26 mouse cellular contexts compared by ENCODE assay signal in the genomic region with DNA sequence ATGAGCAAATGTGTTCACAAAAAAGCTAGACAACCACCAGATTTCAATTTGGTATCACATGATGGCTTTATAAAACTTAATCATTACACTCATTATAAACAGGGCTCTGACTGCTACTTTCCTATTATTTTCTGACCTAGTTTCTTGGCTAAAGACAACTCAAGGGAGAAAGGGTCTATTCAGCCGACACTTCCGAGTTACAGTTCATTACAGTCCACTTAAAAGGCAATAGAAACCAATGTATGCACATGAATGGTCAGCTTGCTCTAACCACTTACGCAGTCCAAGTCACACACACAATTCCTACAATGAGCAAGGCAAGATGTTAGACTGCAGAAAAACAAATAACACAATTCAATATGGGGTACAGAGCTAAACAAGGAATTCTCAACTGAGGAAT.
A peak's percentile ranks its signal among the peaks of the same experiment; 100 is the strongest.
DNase-seq lines count a peak whose midpoint lies in the region; ATAC-seq and TF ChIP-seq lines count a peak whose summit lies in the region.
"Had no signal": no experiment of that assay in that cellular context is flagged by ENCODE, and none has a peak within 500 bp of the region (broad histone marks: within the 10 kb centered on the region; RNA-seq: fewer than 3 reads in every experiment).

No protein-coding gene starts in this region.

- TF ChIP-seq POLR2A in brain, embryonic 14.5 days (IDR thresholded peaks at IDR 0.05; ENCODE audit: borderline replicate concordance, extremely low read depth, insufficient read depth, insufficient read length, poor library complexity, severe bottlenecking), result no peak

- WGBS in forebrain, embryonic 16.5 days, result 16% methylated on average over 3 of the region's 3 CpGs
- WGBS in forebrain, embryonic 11.5 days, result 46% methylated on average over 3 of the region's 3 CpGs
- WGBS in hindbrain, postnatal 0 days, result 37% methylated on average over 3 of the region's 3 CpGs
- 53% methylated on average over 3 of the region's 3 CpGs for WGBS in hindbrain, embryonic 13.5 days

- H3K4me3 ChIP-seq in forebrain, embryonic 16.5 days (replicated peaks; ENCODE audit: low read length), result no peak overlapping the region
- no peak overlapping the region for H3K4me3 ChIP-seq in forebrain, embryonic 11.5 days (ENCODE audit: low read depth, low read length)
- no peak overlapping the region for H3K4me3 ChIP-seq in hindbrain, postnatal 0 days (ENCODE audit: low read length)
- H3K4me3 ChIP-seq in hindbrain, embryonic 13.5 days, result no peak overlapping the region
- H3K4me3 ChIP-seq: embryonic facial prominence, embryonic 10.5 days; embryonic facial prominence, embryonic 13.5 days; erythroblast, embryonic 14.5 days; heart, adult 2 months; heart, embryonic 10.5 days; intestine, embryonic 15.5 days had no signal

- TF ChIP-seq CTCF in hindbrain, postnatal 0 days (IDR thresholded peaks at IDR 0.05; ENCODE audit: low read depth), result no peak
- no peak for TF ChIP-seq CTCF in brain, embryonic 14.5 days (IDR thresholded peaks at IDR 0.05; ENCODE audit: borderline replicate concordance, extremely low read depth, insufficient read depth, insufficient read length)

- H3K9ac ChIP-seq in forebrain, embryonic 16.5 days (replicated peaks; ENCODE audit: low read depth, low read length), result no peak overlapping the region
- no peak overlapping the region for H3K9ac ChIP-seq in forebrain, embryonic 11.5 days (ENCODE audit: low read length)
- H3K9ac ChIP-seq in hindbrain, postnatal 0 days (replicated peaks; ENCODE audit: low read length), result no peak overlapping the region
- no peak overlapping the region for H3K9ac ChIP-seq in hindbrain, embryonic 13.5 days
- H3K9ac ChIP-seq: embryonic facial prominence, embryonic 13.5 days; hindbrain, embryonic 14.5 days; intestine, embryonic 15.5 days had no signal

- no peak overlapping the region for H3K4me2 ChIP-seq in forebrain, embryonic 16.5 days (ENCODE audit: low read length)
- H3K4me2 ChIP-seq in forebrain, embryonic 11.5 days (ENCODE audit: low read depth, low read length, severe bottlenecking), result no peak overlapping the region
- H3K4me2 ChIP-seq in hindbrain, postnatal 0 days (ENCODE audit: low read depth, low read length), result no peak overlapping the region
- H3K4me2 ChIP-seq in hindbrain, embryonic 13.5 days, result no peak overlapping the region
- H3K4me2 ChIP-seq: embryonic facial prominence, embryonic 13.5 days; hindbrain, embryonic 14.5 days; intestine, embryonic 15.5 days had no signal

- DNase-seq in forebrain, embryonic 11.5 days (ENCODE audit: low spot score), result no peak
- DNase-seq in hindbrain, postnatal 0 days (ENCODE audit: low spot score), result peak; percentile 49
- DNase-seq in brain, embryonic 14.5 days (ENCODE audit: low read depth), result peak; percentile 65
- DNase-seq in retina, postnatal 1 day, result peak; percentile 81
- no peak for DNase-seq in c-Kit-positive CD71-positive TER-119-positive erythroid progenitor cells, embryonic 14.5 days (ENCODE audit: low spot score)
- DNase-seq: adrenal gland, postnatal 10 days; adrenal gland, postnatal 36 days; cerebellum, adult 11-12 months; cerebellum, adult 8-10 months; cerebellum, postnatal 10 days; cerebellum, postnatal 36 days; embryo, embryonic 11 days; gastrocnemius, postnatal 25 days; heart, adult 2 months; kidney, adult 11 months; kidney, adult 8-10 months had no signal

- no peak overlapping the region for H3K27ac ChIP-seq in forebrain, embryonic 16.5 days (ENCODE audit: low read length)
- no peak overlapping the region for H3K27ac ChIP-seq in forebrain, embryonic 11.5 days (ENCODE audit: low read depth, low read length)
- no peak overlapping the region; the same call in 1 of the 2 replicates for H3K27ac ChIP-seq in hindbrain, postnatal 0 days
- no peak overlapping the region for H3K27ac ChIP-seq in hindbrain, embryonic 13.5 days
- H3K27ac ChIP-seq: embryonic facial prominence, embryonic 10.5 days; embryonic facial prominence, embryonic 13.5 days; heart, adult 2 months; heart, embryonic 10.5 days; hindbrain, embryonic 14.5 days had no signal

- H3K36me3 ChIP-seq in forebrain, embryonic 16.5 days (ENCODE audit: control insufficient read depth, insufficient read depth), result no peaks in the 10 kb centered on the region
- 0 out of 2 replicates have a peak, but pooled peaks cover 2% of the 10 kb centered on the region for H3K36me3 ChIP-seq in forebrain, embryonic 11.5 days (ENCODE audit: control insufficient read depth, insufficient read depth, low read length)
- no peaks in the 10 kb centered on the region for H3K36me3 ChIP-seq in hindbrain, postnatal 0 days (ENCODE audit: insufficient read depth, low read length)
- peaks cover 23% of the 10 kb centered on the region for H3K36me3 ChIP-seq in hindbrain, embryonic 13.5 days

- no peaks in the 10 kb centered on the region; the same call in 1 of the 2 replicates for H3K4me1 ChIP-seq in forebrain, embryonic 16.5 days (replicated peaks; ENCODE audit: control insufficient read depth, insufficient read depth, low read length)
- H3K4me1 ChIP-seq in forebrain, embryonic 11.5 days (replicated peaks; ENCODE audit: control insufficient read depth, insufficient read depth, low read length), result no peaks in the 10 kb centered on the region
- 0 out of 2 replicates have a peak, but pooled peaks cover 3% of the 10 kb centered on the region for H3K4me1 ChIP-seq in hindbrain, postnatal 0 days (ENCODE audit: insufficient read depth, low read length)
- no peaks in the 10 kb centered on the region for H3K4me1 ChIP-seq in hindbrain, embryonic 13.5 days (replicated peaks)

- ATAC-seq in forebrain, embryonic 16.5 days, result peak; percentile 55; the same call in 1 of the 2 replicates
- no peak for ATAC-seq in forebrain, embryonic 11.5 days (replicated peaks; ENCODE audit: low FRiP score)
- peak; percentile 67; the same call in 1 of the 2 replicates for ATAC-seq in hindbrain, postnatal 0 days
- no peak for ATAC-seq in hindbrain, embryonic 13.5 days (ENCODE audit: low FRiP score)
- ATAC-seq: activated CD4-positive, CD25-positive, alpha-beta regulatory T cell, adult 4 months; CD4-positive, CD25-positive, alpha-beta regulatory T cell, adult 4 months; intestine, embryonic 15.5 days had no signal

- H3K9me3 ChIP-seq in forebrain, embryonic 16.5 days (ENCODE audit: control insufficient read depth, low read length), result no peaks in the 10 kb centered on the region
- H3K9me3 ChIP-seq in forebrain, embryonic 11.5 days (ENCODE audit: control insufficient read depth, low read length), result no peaks in the 10 kb centered on the region; the same call in 1 of the 2 replicates
- H3K9me3 ChIP-seq in hindbrain, postnatal 0 days (ENCODE audit: low read length), result no peaks in the 10 kb centered on the region
- H3K9me3 ChIP-seq in hindbrain, embryonic 13.5 days, result no peaks in the 10 kb centered on the region
- H3K9me3 ChIP-seq: heart, embryonic 10.5 days; intestine, embryonic 15.5 days had no signal

- no peaks in the 10 kb centered on the region for H3K27me3 ChIP-seq in forebrain, embryonic 16.5 days (replicated peaks; ENCODE audit: control insufficient read depth, insufficient read depth, low read length)
- no peaks in the 10 kb centered on the region for H3K27me3 ChIP-seq in forebrain, embryonic 11.5 days (ENCODE audit: control insufficient read depth, insufficient read depth, low read length)
- no peaks in the 10 kb centered on the region for H3K27me3 ChIP-seq in hindbrain, postnatal 0 days (ENCODE audit: insufficient read depth, low read length)
- no peaks in the 10 kb centered on the region for H3K27me3 ChIP-seq in hindbrain, embryonic 13.5 days
- H3K27me3 ChIP-seq: embryonic facial prominence, embryonic 13.5 days; intestine, embryonic 15.5 days had no signal

Comparison
In these comparisons a context has a peak if more than half of its experiments do, and no peak if none do; other contexts are left out.
1. ATAC-seq: peak in forebrain, embryonic 16.5 days (single experiment) and hindbrain, postnatal 0 days (single experiment); none in forebrain, embryonic 11.5 days (single experiment) and hindbrain, embryonic 13.5 days (single experiment).
2. DNase-seq: peak in hindbrain, postnatal 0 days (single experiment), brain, embryonic 14.5 days (single experiment) and retina, postnatal 1 day (single experiment); none in forebrain, embryonic 11.5 days (single experiment) and c-Kit-positive CD71-positive TER-119-positive erythroid progenitor cells, embryonic 14.5 days (single experiment).